Mouse (Mus musculus) limb, embryonic 14.5 days (tissue): ENCODE data around the gene Exoc2. TPM values are rescaled to one million over a fixed set of nuclear protein-coding genes. Genes with fewer than 3 reads are reported as not detected.

Source experiments
- ATAC-seq: fragments of 200-750 bp; cut with Nextera tagmentation; 2 replicates; pipeline ENCODE4 v1.8.0; 2017; ENCODE audit warnings: low read depth, moderate number of reproducible peaks, moderate TSS enrichment; ENCODE audit not compliant: low FRiP score
- DNase-seq: peaks from one replicate; pipeline ENCODE4 v3.0.0-alpha.2; 2015; ENCODE audit warnings: low spot score
- H3K27ac ChIP-seq: fragments of 300-500 bp; sonication (generic); replicated peaks from 2 replicates; pipeline ENCODE4 v1.5.1; 2014; ENCODE audit warnings: low read depth, mild to moderate bottlenecking, low read length, moderate library complexity, mixed read lengths
- H3K27me3 ChIP-seq: fragments of 300-500 bp; sonication (generic); 2 replicates; pipeline ENCODE4 v1.6.1; 2014; ENCODE audit warnings: low read length, mixed read lengths; ENCODE audit not compliant: control insufficient read depth, insufficient read depth
- H3K36me3 ChIP-seq: fragments of 300-500 bp; sonication (generic); 2 replicates; pipeline ENCODE4 v1.6.1; 2014; ENCODE audit warnings: mild to moderate bottlenecking, low read length, moderate library complexity, mixed read lengths; ENCODE audit not compliant: control insufficient read depth, insufficient read depth
- H3K4me1 ChIP-seq: fragments of 300-500 bp; sonication (generic); 2 replicates; pipeline ENCODE4 v1.6.1; 2014; ENCODE audit warnings: antibody characterized with exemption, low read length, mixed read lengths; ENCODE audit not compliant: control insufficient read depth, insufficient read depth
- H3K4me2 ChIP-seq: fragments of 300-500 bp; sonication (generic); replicated peaks from 2 replicates; pipeline ENCODE4 v1.6.1; 2014; ENCODE audit warnings: low read depth, mild to moderate bottlenecking, low read length, moderate library complexity; ENCODE audit not compliant: severe bottlenecking
- H3K4me3 ChIP-seq: fragments of 300-500 bp; sonication (generic); replicated peaks from 2 replicates; pipeline ENCODE4 v1.5.1; 2014; ENCODE audit warnings: low read length
- H3K9ac ChIP-seq: fragments of 300-500 bp; sonication (generic); 2 replicates; pipeline ENCODE4 v1.6.1; 2014; ENCODE audit warnings: mild to moderate bottlenecking, low read depth, low read length, moderate library complexity; ENCODE audit not compliant: severe bottlenecking
- H3K9me3 ChIP-seq: fragments of 300-500 bp; sonication (generic); 2 replicates; pipeline ENCODE4 v1.6.1; 2016; ENCODE audit warnings: low read length; ENCODE audit not compliant: control insufficient read depth
- POLR2A ChIP-seq: fragments of 200-500 bp; IDR thresholded peaks from 2 replicates; pipeline ENCODE4 v1.8.0; 2012; ENCODE audit warnings: inconsistent platforms, mild to moderate bottlenecking, moderate library complexity, borderline replicate concordance; ENCODE audit not compliant: insufficient read depth, insufficient read length; ENCODE audit errors: extremely low read depth
- WGBS: fragments of 180-500 bp; shearing (Covaris S2); extraction: QIAGEN DNeasy Blood & Tissue Kit; methylation state at CpG from one replicate; pipeline ENCODE4 v1.1.7; 2014; 5-methylcytosine and 5-hydroxymethylcytosine counted together
- polyA plus RNA-seq, 2 experiments: library from polyadenylated mRNA; depleted of rRNA in 1 of 2; stranded (reverse) in 1 of 2; unstranded in 1 of 2; fragments of >200 nt; fragmentation: Nextera tagmentation in 1 of 2; extraction: Ambion mirVana in 1 of 2; gene quantifications; 2 replicates each; pipeline versions ENCODE4 v1.2.1 to v1.2.3; 2012 to 2014

Exoc2 gene
- polyA plus RNA-seq, 2 experiments: 20.9 to 32.7 TPM

GRCm38 (mm10) chr13:30947129-30947528 lies 26.8 kb downstream of the Exoc2 start:
- no peak overlapping the region for H3K4me2 ChIP-seq
- no peak overlapping the region for H3K9ac ChIP-seq
- no peak for TF ChIP-seq POLR2A
- ATAC-seq (no peak), DNase-seq (no peak)
- H3K27me3 ChIP-seq: no peaks in the 10 kb centered on the region
- no peaks in the 10 kb centered on the region for H3K9me3 ChIP-seq
- WGBS: 94% methylated on average over 15 of the region's 15 CpGs
- H3K27ac ChIP-seq: no peak overlapping the region
- H3K4me1 ChIP-seq: no peaks in the 10 kb centered on the region
- H3K36me3 ChIP-seq: no peaks in the 10 kb centered on the region
- no peak overlapping the region for H3K4me3 ChIP-seq

- no peak overlapping the region for H3K4me3 ChIP-seq
- no peak for TF ChIP-seq POLR2A
- H3K9me3 ChIP-seq: no peaks in the 10 kb centered on the region
- H3K9ac ChIP-seq: no peak overlapping the region
- H3K4me1 ChIP-seq: no peaks in the 10 kb centered on the region
- H3K4me2 ChIP-seq: no peak overlapping the region
- no peak for ATAC-seq
- no peaks in the 10 kb centered on the region for H3K27me3 ChIP-seq
- DNase-seq: no peak
- no peaks in the 10 kb centered on the region for H3K36me3 ChIP-seq
- no peak overlapping the region for H3K27ac ChIP-seq
These were observed 28.1 kb downstream of the Exoc2 start for GRCm38 (mm10) chr13:30945788-30946187.

- H3K9ac ChIP-seq: no peak overlapping the region
- H3K27ac ChIP-seq: no peak overlapping the region
- ATAC-seq (no peak), DNase-seq (no peak)
- no peak for TF ChIP-seq POLR2A
- H3K27me3 ChIP-seq: no peaks in the 10 kb centered on the region
- no peak overlapping the region for H3K4me2 ChIP-seq
- H3K9me3 ChIP-seq: no peaks in the 10 kb centered on the region
- H3K4me3 ChIP-seq: no peak overlapping the region
- H3K36me3 ChIP-seq: peaks cover 8% of the 10 kb centered on the region; the same call in 1 of the 2 replicates
- 84% methylated on average over 6 of the region's 6 CpGs for WGBS
- peaks cover 9% of the 10 kb centered on the region; the same call in 1 of the 2 replicates for H3K4me1 ChIP-seq
These were observed 40.9 kb downstream of the Exoc2 start for GRCm38 (mm10) chr13:30932972-30933371.

GRCm38 (mm10) chr13:30931613-30932012 lies 42.3 kb downstream of the Exoc2 start:
- Histone ChIP-seq H3K27me3 (no peaks in the 10 kb centered on the region), H3K9ac (no peak overlapping the region), H3K4me3 (no peak overlapping the region), H3K9me3 (no peaks in the 10 kb centered on the region), H3K4me2 (no peak overlapping the region), H3K4me1 (peaks cover 9% of the 10 kb centered on the region; the same call in 1 of the 2 replicates), H3K27ac (no peak overlapping the region), H3K36me3 (peaks cover 10% of the 10 kb centered on the region; the same call in 1 of the 2 replicates)
- DNase-seq (no peak), ATAC-seq (peak; percentile 50)
- 37% methylated on average over 4 of the region's 4 CpGs for WGBS
- no peak for TF ChIP-seq POLR2A

GRCm38 (mm10) chr13:30929119-30929518 lies 44.8 kb downstream of the Exoc2 start:
- H3K9ac ChIP-seq: no peak overlapping the region
- 93% methylated on average over 2 of the region's 2 CpGs for WGBS

GRCm38 (mm10) chr13:30924269-30924668 lies 49.6 kb downstream of the Exoc2 start:
- no peaks in the 10 kb centered on the region for H3K9me3 ChIP-seq
- 86% methylated on average over 6 of the region's 6 CpGs for WGBS
- no peak for TF ChIP-seq POLR2A
- DNase-seq (no peak), ATAC-seq (no peak)
- peaks cover 9% of the 10 kb centered on the region for H3K36me3 ChIP-seq
- H3K27ac ChIP-seq: no peak overlapping the region
- H3K4me3 ChIP-seq: no peak overlapping the region
- H3K4me1 ChIP-seq: no peaks in the 10 kb centered on the region
- H3K9ac ChIP-seq: no peak overlapping the region
- no peak overlapping the region for H3K4me2 ChIP-seq
- H3K27me3 ChIP-seq: no peaks in the 10 kb centered on the region

More at GRCm38 (mm10) chr13:30929119-30929518, 44.8 kb downstream of the Exoc2 start:
- no peak for TF ChIP-seq POLR2A
- no peak overlapping the region for H3K4me3 ChIP-seq
- ATAC-seq (no peak), DNase-seq (no peak)
- H3K27me3 ChIP-seq: no peaks in the 10 kb centered on the region
- peaks cover 13% of the 10 kb centered on the region for H3K36me3 ChIP-seq
- peaks cover 9% of the 10 kb centered on the region; the same call in 1 of the 2 replicates for H3K4me1 ChIP-seq
- no peak overlapping the region for H3K27ac ChIP-seq
- H3K4me2 ChIP-seq: no peak overlapping the region
- H3K9me3 ChIP-seq: no peaks in the 10 kb centered on the region
